Mouse (Mus musculus): Measurements from ENCODE around the gene Sgce. TPM values are rescaled to one million over a fixed set of nuclear protein-coding genes. Genes with fewer than 3 reads are reported as not detected.

Gene Sgce
- polyA plus RNA-seq, 2 experiments, result 8.9 to 14.2 TPM

DNA sequence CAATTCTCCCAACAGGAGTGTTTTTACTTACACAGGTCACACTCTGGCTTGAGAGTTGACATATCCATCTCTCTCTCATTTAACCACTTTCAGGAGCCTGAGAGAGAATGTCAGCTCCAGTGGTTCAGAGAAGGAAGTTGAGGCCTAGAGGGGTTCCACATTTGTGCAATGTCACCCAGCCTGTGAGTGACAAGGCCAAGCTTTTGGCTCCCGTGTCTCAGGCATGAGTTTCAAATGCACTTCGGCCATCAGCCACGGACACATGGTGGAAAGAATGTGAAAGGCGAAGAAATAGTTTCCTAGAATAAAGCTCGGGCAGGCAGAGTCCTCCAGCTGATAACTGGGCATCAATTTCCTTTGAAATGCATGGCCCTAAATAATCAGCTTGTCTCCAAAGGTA, 40.6 kb downstream of the Sgce start:
- Histone ChIP-seq H3K27ac (no peak overlapping the region), H3K36me3 (replicated peaks; ENCODE audit: control insufficient read depth, insufficient read depth, low read depth) (no peaks in the 10 kb centered on the region), H3K4me1 (replicated peaks; ENCODE audit: control insufficient read depth in 2 of 2, insufficient read depth in 2 of 2, low read length in 1 of 2) (no peaks in the 10 kb centered on the region), H3K4me3 (ENCODE audit: insufficient read depth in 1 of 2, low read depth in 2 of 2, low read length in 2 of 2) (no peak overlapping the region), H3K27me3 (ENCODE audit: control insufficient read depth, insufficient read depth, low read length) (no peaks in the 10 kb centered on the region), H3K9ac (replicated peaks) (no peak overlapping the region), H3K9me3 (ENCODE audit: control insufficient read depth, low read length) (no peaks in the 10 kb centered on the region), H3K4me2 (ENCODE audit: low read depth) (no peak overlapping the region)
- DNase-seq (ENCODE audit: low read depth in 3 of 3, low spot score in 3 of 3), result no peak
- WGBS (ENCODE audit: insufficient replicate concordance), result 32% methylated on average over 5 of the region's 5 CpGs
- ATAC-seq (ENCODE audit: insufficient read depth), result no peak
- no peak for TF ChIP-seq CTCF (IDR thresholded peaks at IDR 0.05; ENCODE audit: low read depth)
- no peak for TF ChIP-seq EP300 (IDR thresholded peaks at IDR 0.05; ENCODE audit: low read depth)

GRCm38 (mm10) chr6:4703908-4704307, 43.1 kb downstream of the Sgce start:
- Histone ChIP-seq H3K27me3 (ENCODE audit: control insufficient read depth, insufficient read depth, low read length) (no peaks in the 10 kb centered on the region), H3K36me3 (replicated peaks; ENCODE audit: control insufficient read depth, insufficient read depth, low read depth) (no peaks in the 10 kb centered on the region), H3K9ac (replicated peaks) (no peak overlapping the region), H3K4me1 (replicated peaks; ENCODE audit: control insufficient read depth in 2 of 2, insufficient read depth in 2 of 2, low read length in 1 of 2) (no peaks in the 10 kb centered on the region), H3K9me3 (ENCODE audit: control insufficient read depth, low read length) (no peaks in the 10 kb centered on the region), H3K27ac (no peak overlapping the region), H3K4me2 (ENCODE audit: low read depth) (no peak overlapping the region), H3K4me3 (ENCODE audit: insufficient read depth in 1 of 2, low read depth in 2 of 2, low read length in 2 of 2) (no peak overlapping the region)
- no peak for TF ChIP-seq EP300 (IDR thresholded peaks at IDR 0.05; ENCODE audit: low read depth)
- no peak for TF ChIP-seq CTCF (IDR thresholded peaks at IDR 0.05; ENCODE audit: low read depth)
- ATAC-seq (ENCODE audit: insufficient read depth), result no peak
- 66% methylated on average over 7 of the region's 7 CpGs for WGBS (ENCODE audit: insufficient replicate concordance)
- DNase-seq (ENCODE audit: low read depth in 3 of 3, low spot score in 3 of 3), result no peak

DNA sequence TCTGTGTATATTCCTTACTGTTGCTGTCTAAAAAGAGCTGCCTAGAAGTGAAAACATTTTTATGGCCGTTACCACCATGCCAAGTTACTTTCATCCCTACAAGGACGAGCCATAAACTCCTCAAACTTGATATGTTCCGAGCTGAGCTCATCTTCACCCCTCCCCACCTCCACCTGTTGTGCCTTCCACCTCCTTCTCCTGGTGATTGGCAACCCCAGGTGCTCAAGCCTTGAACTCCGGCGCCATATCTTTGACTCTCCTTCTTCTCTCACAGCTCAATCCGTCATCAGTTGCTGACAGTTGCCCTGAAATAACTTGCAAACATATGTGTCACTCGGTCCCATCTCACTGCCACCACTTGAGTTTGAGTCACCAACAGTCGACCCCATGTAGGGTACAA, 45.4 kb downstream of the Sgce start:
- WGBS (ENCODE audit: insufficient replicate concordance), result 61% methylated on average over 8 of the region's 8 CpGs
- H3K9ac ChIP-seq (replicated peaks), result no peak overlapping the region
- no peaks in the 10 kb centered on the region for H3K27me3 ChIP-seq (ENCODE audit: control insufficient read depth, insufficient read depth, low read length)
- no peaks in the 10 kb centered on the region for H3K36me3 ChIP-seq (replicated peaks; ENCODE audit: control insufficient read depth, insufficient read depth, low read depth)
- no peak overlapping the region for H3K27ac ChIP-seq
- H3K4me3 ChIP-seq (ENCODE audit: insufficient read depth in 1 of 2, low read depth in 2 of 2, low read length in 2 of 2), result no peak overlapping the region
- DNase-seq (ENCODE audit: low read depth in 3 of 3, low spot score in 3 of 3) (no peak), ATAC-seq (ENCODE audit: insufficient read depth) (no peak)
- no peak overlapping the region for H3K4me2 ChIP-seq (ENCODE audit: low read depth)
- no peaks in the 10 kb centered on the region for H3K9me3 ChIP-seq (ENCODE audit: control insufficient read depth, low read length)
- TF ChIP-seq CTCF (IDR thresholded peaks at IDR 0.05; ENCODE audit: low read depth) (no peak), EP300 (IDR thresholded peaks at IDR 0.05; ENCODE audit: low read depth) (no peak)
- H3K4me1 ChIP-seq (replicated peaks; ENCODE audit: control insufficient read depth in 2 of 2, insufficient read depth in 2 of 2, low read length in 1 of 2), result no peaks in the 10 kb centered on the region

DNA sequence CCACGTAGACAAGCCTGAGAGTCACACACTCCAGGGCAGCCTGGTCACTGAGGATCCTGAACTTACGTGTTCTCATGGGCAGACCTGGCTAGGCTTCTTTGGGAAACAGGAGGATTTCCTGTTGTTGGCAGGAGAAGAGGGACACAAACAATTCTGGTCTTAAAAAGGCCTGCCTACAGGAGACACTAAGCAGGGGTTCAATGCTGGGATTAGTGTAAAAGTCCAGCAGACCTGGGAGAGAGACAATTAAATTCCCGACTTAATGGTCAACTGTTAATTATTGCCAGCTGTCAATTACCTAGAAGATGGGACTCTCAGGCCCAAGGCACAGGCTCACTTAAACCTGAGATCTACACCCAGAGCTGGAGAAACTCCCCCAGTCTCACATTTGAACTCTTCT, 51.2 kb downstream of the Sgce start:
- Histone ChIP-seq H3K27me3 (ENCODE audit: control insufficient read depth, insufficient read depth, low read length) (no peaks in the 10 kb centered on the region), H3K4me3 (ENCODE audit: insufficient read depth in 1 of 2, low read depth in 2 of 2, low read length in 2 of 2) (no peak overlapping the region), H3K4me1 (replicated peaks; ENCODE audit: control insufficient read depth in 2 of 2, insufficient read depth in 2 of 2, low read length in 1 of 2) (no peaks in the 10 kb centered on the region), H3K4me2 (ENCODE audit: low read depth) (no peak overlapping the region), H3K27ac (no peak overlapping the region), H3K9ac (replicated peaks) (no peak overlapping the region), H3K9me3 (ENCODE audit: control insufficient read depth, low read length) (no peaks in the 10 kb centered on the region), H3K36me3 (replicated peaks; ENCODE audit: control insufficient read depth, insufficient read depth, low read depth) (no peaks in the 10 kb centered on the region)
- no peak for TF ChIP-seq CTCF (IDR thresholded peaks at IDR 0.05; ENCODE audit: low read depth)
- TF ChIP-seq EP300 (IDR thresholded peaks at IDR 0.05; ENCODE audit: low read depth), result no peak
- ATAC-seq (ENCODE audit: insufficient read depth) (no peak), DNase-seq (ENCODE audit: low read depth in 3 of 3, low spot score in 3 of 3) (no peak)
- 51% methylated on average over 3 of the region's 3 CpGs for WGBS (ENCODE audit: insufficient replicate concordance)

DNA sequence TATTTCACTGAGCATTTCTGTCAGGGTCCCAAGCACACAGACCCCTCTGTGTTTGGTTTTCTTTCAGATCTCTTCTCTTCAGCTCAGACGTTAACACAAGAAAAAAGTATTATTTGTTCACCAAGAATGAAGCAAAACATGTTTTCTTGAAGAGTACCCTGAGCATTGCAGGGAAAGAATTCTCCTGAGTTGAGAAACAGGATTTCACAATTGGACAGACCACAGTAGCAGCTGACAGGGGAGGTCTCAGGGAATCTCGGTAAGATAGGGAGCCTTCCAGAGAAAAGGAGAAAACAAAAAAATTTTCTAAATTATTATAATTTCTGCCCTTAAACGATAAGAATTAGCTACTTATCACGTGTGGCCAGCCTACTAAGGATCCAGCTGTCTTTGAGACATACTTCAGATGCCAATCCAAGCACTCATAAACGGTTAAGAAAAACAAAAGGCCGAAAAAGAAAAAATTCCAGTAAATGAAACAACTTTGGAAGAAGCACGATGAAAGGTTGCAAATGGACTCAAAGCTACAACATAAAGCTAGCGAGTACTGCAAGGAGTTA, 52.3 kb downstream of the Sgce start:
- TF ChIP-seq EP300 (IDR thresholded peaks at IDR 0.05; ENCODE audit: low read depth) (no peak), CTCF (IDR thresholded peaks at IDR 0.05; ENCODE audit: low read depth) (no peak)
- H3K27me3 ChIP-seq (ENCODE audit: control insufficient read depth, insufficient read depth, low read length), result no peaks in the 10 kb centered on the region
- H3K4me3 ChIP-seq (ENCODE audit: insufficient read depth in 1 of 2, low read depth in 2 of 2, low read length in 2 of 2), result no peak overlapping the region
- H3K9me3 ChIP-seq (ENCODE audit: control insufficient read depth, low read length), result no peaks in the 10 kb centered on the region
- no peaks in the 10 kb centered on the region for H3K4me1 ChIP-seq (replicated peaks; ENCODE audit: control insufficient read depth in 2 of 2, insufficient read depth in 2 of 2, low read length in 1 of 2)
- no peak overlapping the region for H3K27ac ChIP-seq
- no peak overlapping the region for H3K4me2 ChIP-seq (ENCODE audit: low read depth)
- ATAC-seq (ENCODE audit: insufficient read depth), result no peak
- DNase-seq (ENCODE audit: low read depth in 3 of 3, low spot score in 3 of 3), result no peak
- WGBS (ENCODE audit: insufficient replicate concordance), result 50% methylated on average over 8 of the region's 8 CpGs
- H3K36me3 ChIP-seq (replicated peaks; ENCODE audit: control insufficient read depth, insufficient read depth, low read depth), result no peaks in the 10 kb centered on the region
- no peak overlapping the region for H3K9ac ChIP-seq (replicated peaks)
